Comparison of ENCODE assay signal across 7 mouse cellular contexts in genomic region chr6:122873871-122874719, GRCm38 (mm10). TPM values are rescaled to one million over a fixed set of nuclear protein-coding genes. Genes with fewer than 3 reads are reported as not detected.
DNase-seq lines count a peak whose midpoint lies in the region; ATAC-seq lines count a peak whose summit lies in the region.

Necap1 (plus strand) TSS chr6:122874474.

- DNase-seq in adrenal gland, postnatal 25 days = peak; percentile 97
- peak; percentile 99 for DNase-seq in heart, adult 11 months
- DNase-seq in kidney, adult 18-20 months = peak; percentile 98
- DNase-seq in limb, embryonic 11.5 days (ENCODE audit: low spot score) = peak; percentile 98
- DNase-seq in midbrain, embryonic 14.5 days = peak; percentile 100
- peak; percentile 91 to 95 for DNase-seq in spleen, adult 18-20 months

- H3K4me3 ChIP-seq in embryonic facial prominence, embryonic 12.5 days = peak within 1 kb of the TSS; percentile 88
- H3K4me3 ChIP-seq in limb, embryonic 11.5 days (ENCODE audit: low read depth, low read length) = peak within 1 kb of the TSS; percentile 76
- peak within 1 kb of the TSS; percentile 86 for H3K4me3 ChIP-seq in midbrain, embryonic 14.5 days (replicated peaks; ENCODE audit: low read depth, low read length)

- 7% methylated on average over 43 of the region's 43 CpGs for WGBS in embryonic facial prominence, embryonic 12.5 days
- WGBS in limb, embryonic 11.5 days = 8% methylated on average over 43 of the region's 43 CpGs
- WGBS in midbrain, embryonic 14.5 days = 8% methylated on average over 43 of the region's 43 CpGs

- peak within 1 kb of the TSS; percentile 83 for H3K9ac ChIP-seq in embryonic facial prominence, embryonic 12.5 days
- peak within 1 kb of the TSS; percentile 73 for H3K9ac ChIP-seq in limb, embryonic 11.5 days (ENCODE audit: low read length)
- H3K9ac ChIP-seq in midbrain, embryonic 14.5 days (replicated peaks; ENCODE audit: low read length) = peak within 1 kb of the TSS; percentile 83

- H3K27me3 ChIP-seq in embryonic facial prominence, embryonic 12.5 days = no peaks in the 10 kb centered on the region
- H3K27me3 ChIP-seq in limb, embryonic 11.5 days (ENCODE audit: control insufficient read depth, insufficient read depth, low read length) = no peaks in the 10 kb centered on the region
- peaks cover 3% of the 10 kb centered on the region; the same call in 1 of the 2 replicates for H3K27me3 ChIP-seq in midbrain, embryonic 14.5 days (ENCODE audit: control insufficient read depth, insufficient read depth, low read length)

- H3K27ac ChIP-seq in embryonic facial prominence, embryonic 12.5 days = peak within 1 kb of the TSS; percentile 83
- 0 out of 2 replicates have a peak within 1 kb of the TSS, but pooled peaks have one; percentile 49 for H3K27ac ChIP-seq in limb, embryonic 11.5 days (replicated peaks; ENCODE audit: low read depth, low read length)
- peak within 1 kb of the TSS; percentile 93 for H3K27ac ChIP-seq in midbrain, embryonic 14.5 days (replicated peaks; ENCODE audit: low read depth, low read length)

- H3K4me1 ChIP-seq in embryonic facial prominence, embryonic 12.5 days = peaks cover 4% of the 10 kb centered on the region
- no peaks in the 10 kb centered on the region for H3K4me1 ChIP-seq in limb, embryonic 11.5 days (ENCODE audit: control insufficient read depth, insufficient read depth, low read length)
- peaks cover 5% of the 10 kb centered on the region for H3K4me1 ChIP-seq in midbrain, embryonic 14.5 days (ENCODE audit: control insufficient read depth, insufficient read depth, low read length)

- no peaks in the 10 kb centered on the region for H3K9me3 ChIP-seq in embryonic facial prominence, embryonic 12.5 days
- H3K9me3 ChIP-seq in limb, embryonic 11.5 days (ENCODE audit: control insufficient read depth, low read length) = no peaks in the 10 kb centered on the region
- no peaks in the 10 kb centered on the region for H3K9me3 ChIP-seq in midbrain, embryonic 14.5 days (ENCODE audit: control insufficient read depth, low read length)

- ATAC-seq in embryonic facial prominence, embryonic 12.5 days (ENCODE audit: insufficient number of reproducible peaks, insufficient read depth, low FRiP score, low TSS enrichment) = peak; percentile 93
- ATAC-seq in limb, embryonic 11.5 days (ENCODE audit: insufficient number of reproducible peaks, low FRiP score, low TSS enrichment, low read depth) = peak; percentile 98
- ATAC-seq in midbrain, embryonic 14.5 days (ENCODE audit: low FRiP score, low TSS enrichment) = peak; percentile 99

- H3K36me3 ChIP-seq in embryonic facial prominence, embryonic 12.5 days = 0 out of 2 replicates have a peak, but pooled peaks cover 5% of the 10 kb centered on the region
- H3K36me3 ChIP-seq in limb, embryonic 11.5 days (ENCODE audit: control insufficient read depth, insufficient read depth, low read length) = no peaks in the 10 kb centered on the region
- H3K36me3 ChIP-seq in midbrain, embryonic 14.5 days (ENCODE audit: control insufficient read depth, insufficient read depth, low read length) = peaks cover 16% of the 10 kb centered on the region

- peak within 1 kb of the TSS; percentile 54 for H3K4me2 ChIP-seq in embryonic facial prominence, embryonic 12.5 days (replicated peaks)
- peak within 1 kb of the TSS; percentile 36 for H3K4me2 ChIP-seq in limb, embryonic 11.5 days (ENCODE audit: low read depth, severe bottlenecking)
- peak within 1 kb of the TSS; percentile 67 for H3K4me2 ChIP-seq in midbrain, embryonic 14.5 days (ENCODE audit: low read length)

RNA-seq across cellular contexts. Expression of gene Necap1, which starts in this region (rescaled TPM):
- total RNA-seq in adrenal gland, postnatal 25 days (2021) = 52.5 and 52.9 TPM in 2 replicates
- polyA plus RNA-seq in embryonic facial prominence, embryonic 12.5 days (2016; fragmentation: Nextera tagmentation; extraction: Ambion mirVana) = 59.6 and 65.4 TPM in 2 replicates
- 59.0 and 61.5 TPM in 2 replicates for polyA plus RNA-seq in limb, embryonic 11.5 days (2014; fragmentation: Nextera tagmentation; extraction: Ambion mirVana)
- 119 and 135 TPM in 2 replicates for polyA plus RNA-seq in midbrain, embryonic 14.5 days (2014; fragmentation: Nextera tagmentation; extraction: Ambion mirVana)

Comparison
In these comparisons a context has a peak if more than half of its experiments do, and no peak if none do; other contexts are left out.
1. Peak in every context shown above with its lines: DNase-seq, ATAC-seq, H3K4me3 ChIP-seq and H3K27ac ChIP-seq.